Mouse (Mus musculus) myocyte (in vitro differentiated cells): ENCODE results near the gene Trpv4.

Experiments used
- CEBPB ChIP-seq: IDR thresholded peaks from 2 replicates; pipeline ENCODE4 v1.6.1; 2011; ENCODE audit warnings: mild to moderate bottlenecking, moderate library complexity; ENCODE audit not compliant: poor library complexity, insufficient read depth, severe bottlenecking
- E2F4 ChIP-seq: IDR thresholded peaks from one replicate; pipeline ENCODE4 v1.6.1; 2011; ENCODE audit warnings: mild to moderate bottlenecking, control low read depth, moderate library complexity; ENCODE audit not compliant: insufficient read depth
- MAX ChIP-seq: IDR thresholded peaks from one replicate; pipeline ENCODE4 v1.6.1; 2011; ENCODE audit warnings: low read depth, mild to moderate bottlenecking, control low read depth
- MYOD1 ChIP-seq, 3 experiments: IDR thresholded peaks; one replicate each; pipeline ENCODE4 v1.6.1; 2011; ENCODE audit warnings: control low read depth in 2 of 3, low read depth in 2 of 3, mild to moderate bottlenecking in 2 of 3, moderate library complexity in 1 of 3; ENCODE audit not compliant: insufficient read length in 2 of 3, control insufficient read depth in 1 of 3
- MYOG ChIP-seq, 3 experiments: IDR thresholded peaks; one replicate each; pipeline ENCODE4 v1.6.1; 2011; ENCODE audit warnings: control low read depth in 2 of 3, low read depth in 2 of 3, mild to moderate bottlenecking in 2 of 3; ENCODE audit not compliant: insufficient read length in 2 of 3, control insufficient read depth in 1 of 3, insufficient read depth in 1 of 3
- POLR2A ChIP-seq: IDR thresholded peaks from one replicate; pipeline ENCODE4 v1.6.1; 2011; ENCODE audit warnings: low read depth, mild to moderate bottlenecking, control low read depth, moderate library complexity; ENCODE audit not compliant: insufficient read length
- POLR2AphosphoS2 ChIP-seq: IDR thresholded peaks from one replicate; pipeline ENCODE4 v1.6.1; 2011; ENCODE audit warnings: low read depth, control low read depth; ENCODE audit not compliant: insufficient read length
- REST ChIP-seq: IDR thresholded peaks from one replicate; pipeline ENCODE4 v1.6.1; 2011; ENCODE audit warnings: mild to moderate bottlenecking, control low read depth, moderate library complexity; ENCODE audit not compliant: insufficient read depth, insufficient read length
- SRF ChIP-seq: IDR thresholded peaks from one replicate; pipeline ENCODE4 v1.6.1; 2011; ENCODE audit warnings: low read depth; ENCODE audit not compliant: control insufficient read depth, insufficient read length
- TCF12 ChIP-seq: IDR thresholded peaks from one replicate; pipeline ENCODE4 v1.6.1; 2011; ENCODE audit warnings: mild to moderate bottlenecking, control low read depth; ENCODE audit not compliant: poor library complexity, insufficient read depth, severe bottlenecking
- TCF3 ChIP-seq: IDR thresholded peaks from one replicate; pipeline ENCODE4 v1.6.1; 2011; ENCODE audit warnings: low read depth, control low read depth; ENCODE audit not compliant: insufficient read length
- USF1 ChIP-seq: IDR thresholded peaks from one replicate; pipeline ENCODE4 v1.6.1; 2011; ENCODE audit warnings: low read depth, mild to moderate bottlenecking, control low read depth, moderate library complexity

DNA sequence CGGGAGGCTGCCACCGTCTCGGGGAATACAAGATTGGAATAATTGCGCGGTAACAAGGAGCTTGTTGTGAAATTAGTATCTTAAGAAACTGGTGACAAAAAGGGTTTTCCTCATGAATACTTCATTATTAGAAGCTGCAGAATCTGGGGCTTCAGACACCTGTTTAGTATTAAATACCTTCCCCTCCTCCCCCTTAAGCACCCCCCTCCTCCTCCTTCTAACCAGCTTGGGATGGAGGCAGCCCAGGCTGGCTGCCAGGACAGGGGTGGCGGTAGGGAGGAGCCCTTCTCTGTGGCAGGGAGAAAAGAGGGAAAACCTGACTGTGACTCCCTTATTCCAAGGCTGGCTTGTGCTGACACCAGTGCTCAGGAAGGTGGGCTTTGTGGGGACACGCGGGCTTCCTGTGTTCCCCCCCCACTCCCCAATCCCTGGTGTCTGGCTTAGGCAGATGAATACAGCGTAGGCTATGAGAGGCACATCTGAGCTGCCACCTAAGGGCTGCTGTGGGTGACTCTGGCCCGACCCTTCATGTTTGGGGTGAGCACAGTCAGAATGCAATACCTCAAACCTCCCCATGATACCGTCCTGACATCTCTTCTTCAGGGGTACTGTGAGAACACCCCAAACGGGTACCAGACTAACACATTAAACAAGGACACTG lies 64.9 kb downstream of the Trpv4 start:
- TF ChIP-seq POLR2A (no peak), TCF12 (no peak), E2F4 (no peak), CEBPB (no peak), MYOG (IDR thresholded peaks at IDR 0.05; ENCODE audit: control insufficient read depth in 1 of 3, insufficient read depth in 1 of 3, insufficient read length in 2 of 3, low read depth in 2 of 3) (no peak), USF1 (no peak), MYOD1 (IDR thresholded peaks at IDR 0.05; ENCODE audit: control insufficient read depth in 1 of 3, insufficient read length in 2 of 3, low read depth in 2 of 3) (no peak), REST (no peak), TCF3 (no peak), MAX (no peak), POLR2AphosphoS2 (no peak), SRF (no peak)
